Mouse (Mus musculus) liver, embryonic 15.5 days (tissue): ENCODE data around the gene Ggnbp2. TPM values are rescaled to one million over a fixed set of nuclear protein-coding genes. Genes with fewer than 3 reads are reported as not detected.
"Not testable (repeated sequence)": the region's sequence is repeated elsewhere in the genome, so short reads cannot be mapped to it uniquely, and the experiment has no call there.

Experiments used
- ATAC-seq: fragments of 200-750 bp; cut with Nextera tagmentation; 2 replicates; pipeline ENCODE4 v1.8.0; 2017; ENCODE audit warnings: moderate number of reproducible peaks, mild to moderate bottlenecking, moderate library complexity; ENCODE audit not compliant: insufficient read depth
- H3K27ac ChIP-seq: fragments of 300-500 bp; sonication (generic); replicated peaks from 2 replicates; pipeline ENCODE4 v1.5.1; 2015; ENCODE audit warnings: mild to moderate bottlenecking, inconsistent platforms
- H3K27me3 ChIP-seq: fragments of 300-500 bp; sonication (generic); 2 replicates; pipeline ENCODE4 v1.6.1; 2015; ENCODE audit warnings: mild to moderate bottlenecking, inconsistent platforms
- H3K36me3 ChIP-seq: fragments of 300-500 bp; sonication (generic); replicated peaks from 2 replicates; pipeline ENCODE4 v1.6.1; 2015; ENCODE audit warnings: moderate library complexity, mild to moderate bottlenecking, inconsistent platforms
- H3K4me1 ChIP-seq: fragments of 300-500 bp; sonication (generic); replicated peaks from 2 replicates; pipeline ENCODE4 v1.6.1; 2015; ENCODE audit warnings: inconsistent platforms
- H3K4me2 ChIP-seq: fragments of 300-500 bp; sonication (generic); 2 replicates; pipeline ENCODE4 v1.6.1; 2015; ENCODE audit warnings: moderate library complexity, mild to moderate bottlenecking, inconsistent platforms
- H3K4me3 ChIP-seq: fragments of 300-500 bp; sonication (generic); replicated peaks from 2 replicates; pipeline ENCODE4 v1.5.1; 2015; ENCODE audit warnings: mild to moderate bottlenecking, inconsistent platforms
- H3K9ac ChIP-seq: fragments of 300-500 bp; sonication (generic); 2 replicates; pipeline ENCODE4 v1.6.1; 2015; ENCODE audit warnings: moderate library complexity, mild to moderate bottlenecking, inconsistent platforms
- H3K9me3 ChIP-seq: fragments of 300-500 bp; sonication (generic); replicated peaks from 2 replicates; pipeline ENCODE4 v1.6.1; 2016; ENCODE audit warnings: inconsistent platforms
- WGBS: fragments of 180-500 bp; shearing (Covaris S2); methylation state at CpG from one replicate; pipeline ENCODE4 v1.1.7; 2015; ENCODE audit warnings: mixed read lengths; ENCODE audit not compliant: insufficient replicate concordance; 5-methylcytosine and 5-hydroxymethylcytosine counted together
- polyA plus RNA-seq: library from polyadenylated mRNA; unstranded; fragments of >200 nt; fragmentation: Nextera tagmentation; extraction: Ambion mirVana; gene quantifications from 2 replicates; pipeline ENCODE4 v1.2.1, GENCODE M21; 2015

Ggnbp2 gene
- polyA plus RNA-seq, 1 experiment from 2014 or later: 55.4 TPM

DNA sequence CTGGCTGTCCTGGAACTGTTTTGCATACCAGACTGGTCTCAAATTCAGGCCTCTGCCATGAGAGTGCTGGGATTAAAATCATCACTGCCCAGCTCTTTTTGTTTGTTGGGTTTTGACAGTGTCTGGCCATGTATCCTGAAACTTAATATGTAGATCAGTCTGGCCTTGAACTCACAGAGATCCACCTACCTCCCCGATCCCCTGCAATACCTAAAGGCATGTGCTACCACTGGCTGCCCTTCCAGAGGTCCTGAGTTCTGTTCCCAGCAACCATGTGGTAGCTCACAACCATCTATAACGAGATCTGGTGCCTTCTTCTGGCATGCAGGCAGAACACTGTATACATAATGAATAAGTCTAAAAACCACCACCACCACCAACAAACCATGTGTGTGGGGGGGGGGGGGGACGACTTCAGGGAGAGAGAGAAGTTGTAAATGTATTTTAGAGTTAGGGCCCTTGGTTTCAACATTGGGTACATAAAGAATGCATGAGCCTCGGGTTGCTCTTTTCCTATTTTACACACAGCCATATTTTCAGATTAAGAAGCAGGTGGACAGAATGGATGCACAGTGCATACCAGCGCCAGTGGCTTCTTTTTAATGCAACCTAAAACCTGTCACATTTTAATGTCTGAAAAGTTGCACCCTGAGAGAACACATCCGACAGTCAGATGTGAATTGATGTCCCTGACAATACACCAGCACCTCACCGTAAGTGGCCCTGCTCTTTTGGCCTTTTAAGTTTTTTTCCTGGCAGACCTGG, 8.6 kb upstream of the Ggnbp2 start:
- no peak for ATAC-seq
- H3K4me2 ChIP-seq: peak overlapping the region; percentile 100
- H3K27ac ChIP-seq: peak overlapping the region; percentile 89
- peaks cover 18% of the 10 kb centered on the region; the same call in 1 of the 2 replicates for H3K36me3 ChIP-seq
- peak overlapping the region; percentile 90 for H3K9ac ChIP-seq
- peaks cover 41% of the 10 kb centered on the region for H3K4me1 ChIP-seq
- peak overlapping the region; percentile 86 for H3K4me3 ChIP-seq
- no peaks in the 10 kb centered on the region for H3K9me3 ChIP-seq
- H3K27me3 ChIP-seq: no peaks in the 10 kb centered on the region
- WGBS: 10% methylated on average over 7 of the region's 7 CpGs

DNA sequence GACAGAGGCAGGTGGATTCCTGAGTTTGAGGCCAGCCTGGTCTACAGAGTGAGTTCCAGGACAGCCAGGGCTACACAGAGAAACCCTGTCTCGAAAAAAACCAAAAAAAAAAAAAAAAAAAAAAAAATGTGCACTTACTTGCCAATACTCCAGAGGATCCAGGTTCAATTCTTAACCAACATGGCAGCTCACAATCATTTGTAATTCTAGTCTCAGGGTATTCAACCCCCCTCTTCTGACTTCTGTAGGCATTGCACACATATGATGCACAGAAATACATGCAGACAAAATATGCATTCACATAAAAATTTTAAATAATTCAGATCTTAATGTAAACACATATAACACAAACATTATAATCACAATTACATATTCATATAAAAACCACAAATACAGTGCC, 5.4 kb upstream of the Ggnbp2 start:
- H3K27me3 ChIP-seq, H3K4me2 ChIP-seq, ATAC-seq, H3K36me3 ChIP-seq, H3K9ac ChIP-seq, H3K9me3 ChIP-seq, H3K27ac ChIP-seq, H3K4me3 ChIP-seq: not testable (repeated sequence)
- WGBS: 75% methylated on average over 1 of the region's 1 CpGs
- peaks cover 54% of the 10 kb centered on the region for H3K4me1 ChIP-seq

DNA sequence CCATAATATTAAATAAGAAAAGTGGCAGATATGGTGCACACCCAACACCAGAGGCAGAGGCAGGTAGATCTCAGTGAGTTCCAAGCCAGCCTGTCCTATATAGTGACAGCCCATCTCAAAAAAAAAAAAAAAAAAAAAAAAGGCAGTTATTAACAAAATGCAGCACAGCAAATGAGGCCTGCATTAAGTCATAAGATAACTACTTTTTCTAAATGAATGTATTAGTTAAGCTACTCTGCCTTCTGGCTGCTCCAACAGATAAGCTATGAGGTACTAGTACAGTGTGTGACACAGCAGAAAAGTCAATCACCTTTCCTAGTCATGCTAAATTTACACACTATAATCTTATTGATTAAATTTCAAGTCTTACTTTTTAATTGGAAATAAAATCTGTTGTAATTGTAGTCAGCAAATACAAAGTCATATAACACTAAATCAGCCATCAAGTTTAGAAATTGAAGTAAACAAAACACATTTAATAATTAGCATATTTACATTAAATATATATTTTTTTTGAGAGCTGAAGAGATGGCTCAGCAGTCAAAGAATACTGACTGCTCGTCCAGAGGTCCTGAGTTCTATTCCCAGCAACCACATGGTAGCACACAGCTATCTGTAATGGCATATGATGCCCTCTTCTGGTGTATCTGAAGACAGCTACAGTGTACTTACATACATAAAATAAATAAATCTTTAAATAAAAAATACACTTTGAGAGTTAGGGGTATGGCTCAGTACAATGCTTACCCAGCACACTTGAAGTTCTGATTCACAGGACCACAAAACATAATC, 2.6 kb upstream of the Ggnbp2 start:
- no peaks in the 10 kb centered on the region for H3K27me3 ChIP-seq
- peak overlapping the region; percentile 37 for H3K4me3 ChIP-seq
- H3K9ac ChIP-seq: peak overlapping the region; percentile 56
- peaks cover 31% of the 10 kb centered on the region for H3K4me1 ChIP-seq
- peak; percentile 44 for ATAC-seq
- no peaks in the 10 kb centered on the region for H3K9me3 ChIP-seq
- H3K4me2 ChIP-seq: peak overlapping the region; percentile 62
- peaks cover 9% of the 10 kb centered on the region; the same call in 1 of the 2 replicates for H3K36me3 ChIP-seq
- peak overlapping the region; percentile 95 for H3K27ac ChIP-seq
- 23% methylated on average over 1 of the region's 1 CpGs for WGBS

DNA sequence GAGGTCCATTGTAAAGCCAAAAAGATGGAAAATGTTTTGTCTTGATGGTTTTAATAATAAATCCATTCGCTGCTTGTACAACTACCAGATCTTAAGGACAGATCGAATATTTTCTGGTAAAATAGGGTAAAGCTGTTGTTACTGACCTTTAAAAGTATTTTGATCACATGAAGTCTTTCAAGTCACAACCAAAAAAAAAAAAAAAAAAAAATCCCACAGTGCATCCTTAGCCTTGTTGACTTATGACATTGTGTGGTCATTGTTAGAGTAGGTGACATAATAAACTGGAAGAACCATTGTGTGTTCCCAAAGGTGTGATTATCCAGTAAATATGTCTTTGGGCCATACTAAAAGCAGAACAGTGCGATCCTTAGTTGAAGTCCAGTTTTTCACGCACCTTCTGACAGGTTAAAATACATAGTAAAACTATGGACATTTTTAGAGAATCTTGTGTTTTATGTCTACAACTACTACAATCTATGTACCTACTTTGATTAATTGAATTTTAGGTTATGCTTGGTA, 992 bp upstream of the Ggnbp2 start:
- peak overlapping the region; percentile 78 for H3K4me2 ChIP-seq
- peaks cover 37% of the 10 kb centered on the region for H3K4me1 ChIP-seq
- peak overlapping the region; percentile 92 for H3K4me3 ChIP-seq
- H3K27ac ChIP-seq: peak overlapping the region; percentile 100
- ATAC-seq: no peak
- no peaks in the 10 kb centered on the region for H3K27me3 ChIP-seq
- peaks cover 6% of the 10 kb centered on the region; the same call in 1 of the 2 replicates for H3K36me3 ChIP-seq
- 42% methylated on average over 4 of the region's 4 CpGs for WGBS
- H3K9me3 ChIP-seq: no peaks in the 10 kb centered on the region
- peak overlapping the region; percentile 99 for H3K9ac ChIP-seq

DNA sequence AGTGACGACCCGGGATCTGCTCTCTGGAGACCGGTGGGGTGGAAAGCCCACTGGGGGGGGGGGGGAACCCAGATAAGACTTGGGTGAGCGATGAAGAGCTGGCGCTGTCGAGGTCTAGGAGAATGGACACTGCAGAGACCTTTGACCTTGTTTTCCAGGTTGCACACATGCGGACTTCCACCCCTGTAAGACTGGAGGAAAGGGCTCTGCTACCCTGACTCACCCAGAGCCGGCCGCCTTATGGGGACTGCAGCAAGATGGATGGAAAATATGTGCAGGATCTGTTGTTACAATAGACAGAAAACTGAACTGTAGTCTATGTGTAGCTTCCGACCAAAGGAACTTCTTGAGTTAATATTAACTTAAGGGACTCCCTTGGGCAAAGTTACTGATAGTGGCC, 429 bp upstream of the Ggnbp2 start:
- WGBS: under 1% methylated on average over 10 of the region's 10 CpGs
- peaks cover 6% of the 10 kb centered on the region for H3K36me3 ChIP-seq
- H3K9me3 ChIP-seq: no peaks in the 10 kb centered on the region
- peak; percentile 30 for ATAC-seq
- H3K4me1 ChIP-seq: peaks cover 38% of the 10 kb centered on the region
- peak overlapping the region; percentile 99 for H3K9ac ChIP-seq
- peak overlapping the region; percentile 92 for H3K4me3 ChIP-seq
- peak overlapping the region; percentile 78 for H3K4me2 ChIP-seq
- H3K27me3 ChIP-seq: no peaks in the 10 kb centered on the region
- H3K27ac ChIP-seq: peak overlapping the region; percentile 100

DNA sequence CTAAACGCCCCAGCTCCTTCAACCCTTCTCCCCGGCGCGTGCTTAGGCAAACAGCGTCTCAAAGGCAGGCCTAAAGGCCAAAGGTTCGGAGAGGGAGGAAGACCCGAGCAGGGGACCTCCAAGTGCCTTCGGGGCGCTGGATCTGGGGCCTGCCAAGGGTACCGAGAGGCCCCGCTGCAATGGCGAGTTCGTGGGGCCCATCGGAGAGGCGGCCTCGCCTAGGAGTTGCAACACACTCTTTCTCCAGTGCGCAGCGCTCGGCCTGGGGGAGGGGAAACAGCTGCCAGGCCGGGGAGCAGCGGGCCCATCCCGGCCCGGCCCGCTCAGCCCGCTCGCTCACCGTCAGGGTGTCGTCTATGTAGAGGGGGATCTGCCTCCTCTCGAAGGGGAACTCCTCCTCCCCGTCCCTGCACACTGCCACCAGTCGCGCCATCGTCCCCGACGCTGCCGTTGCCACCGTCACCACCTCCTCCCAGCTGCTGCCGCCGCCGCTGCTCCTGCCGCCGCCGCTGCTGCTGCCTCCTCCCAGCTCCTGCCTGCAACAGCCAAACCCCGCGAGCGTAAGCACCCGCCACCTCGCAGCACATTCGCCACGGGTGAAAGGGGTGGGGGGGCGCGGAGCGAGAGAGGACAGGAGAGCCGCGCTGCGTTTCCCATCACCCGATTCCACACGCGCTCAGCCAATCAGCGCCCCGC, 932 bp downstream of the Ggnbp2 start:
- Histone ChIP-seq H3K27me3 (no peaks in the 10 kb centered on the region), H3K4me2 (peak overlapping the region; percentile 78), H3K9me3 (no peaks in the 10 kb centered on the region), H3K27ac (peak overlapping the region; percentile 100), H3K36me3 (peaks cover 18% of the 10 kb centered on the region), H3K4me1 (peaks cover 49% of the 10 kb centered on the region), H3K4me3 (peak overlapping the region; percentile 92), H3K9ac (peak overlapping the region; percentile 99)
- WGBS: under 1% methylated on average over 60 of the region's 61 CpGs
- peak; percentile 55 for ATAC-seq

DNA sequence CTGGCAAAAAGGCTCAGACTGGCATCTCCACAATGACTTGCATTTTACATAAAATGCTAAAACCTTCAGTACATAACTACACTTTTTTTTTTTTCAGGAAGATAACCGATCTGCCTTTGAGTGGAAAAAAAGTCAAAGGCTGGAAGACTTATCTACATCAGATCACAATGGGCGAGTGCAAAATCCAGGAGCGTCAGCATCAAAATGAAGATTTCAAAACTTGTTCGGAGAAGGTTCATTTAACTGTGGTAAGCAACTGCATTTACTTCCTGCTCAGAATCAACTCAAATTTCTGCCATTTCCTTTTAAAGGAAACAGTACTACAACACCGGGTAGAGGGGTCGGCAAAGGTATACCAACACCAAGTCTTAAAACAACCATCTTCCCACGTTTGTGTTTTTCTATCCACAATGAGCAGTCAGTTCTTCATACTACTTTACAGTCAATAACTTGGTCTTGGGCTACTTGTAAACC, 1.8 kb downstream of the Ggnbp2 start:
- Histone ChIP-seq H3K9me3 (no peaks in the 10 kb centered on the region), H3K36me3 (peaks cover 26% of the 10 kb centered on the region), H3K27ac (peak overlapping the region; percentile 100), H3K4me3 (peak overlapping the region; percentile 92), H3K4me1 (peaks cover 46% of the 10 kb centered on the region), H3K27me3 (no peaks in the 10 kb centered on the region), H3K9ac (peak overlapping the region; percentile 99), H3K4me2 (peak overlapping the region; percentile 78)
- 0% methylated on average over 7 of the region's 7 CpGs for WGBS
- ATAC-seq: no peak

DNA sequence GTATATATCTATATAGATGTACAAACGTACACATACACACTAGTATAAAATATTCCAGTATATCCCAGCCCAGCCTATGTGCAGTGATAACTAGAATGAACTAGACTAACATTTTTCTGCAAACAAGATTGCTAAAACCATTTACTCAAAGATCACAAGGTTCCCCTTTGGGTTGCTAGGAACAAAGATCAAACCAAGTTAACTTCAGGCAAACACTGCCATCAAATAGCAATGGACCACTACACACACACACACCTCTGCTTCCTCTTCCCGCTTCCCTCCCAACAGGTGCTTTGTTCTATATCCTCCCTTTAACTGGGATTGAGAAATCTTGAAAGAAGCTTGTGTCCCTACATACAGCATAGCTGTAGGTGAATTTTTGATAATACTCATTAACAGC, 3.0 kb downstream of the Ggnbp2 start:
- no peak for ATAC-seq
- Histone ChIP-seq H3K4me1 (peaks cover 42% of the 10 kb centered on the region), H3K4me3 (peak overlapping the region; percentile 53), H3K4me2 (peak overlapping the region; percentile 66), H3K36me3 (peaks cover 33% of the 10 kb centered on the region), H3K27me3 (no peaks in the 10 kb centered on the region), H3K9me3 (no peaks in the 10 kb centered on the region), H3K9ac (peak overlapping the region; percentile 54), H3K27ac (peak overlapping the region; percentile 54)
- 71% methylated on average over 2 of the region's 2 CpGs for WGBS

DNA sequence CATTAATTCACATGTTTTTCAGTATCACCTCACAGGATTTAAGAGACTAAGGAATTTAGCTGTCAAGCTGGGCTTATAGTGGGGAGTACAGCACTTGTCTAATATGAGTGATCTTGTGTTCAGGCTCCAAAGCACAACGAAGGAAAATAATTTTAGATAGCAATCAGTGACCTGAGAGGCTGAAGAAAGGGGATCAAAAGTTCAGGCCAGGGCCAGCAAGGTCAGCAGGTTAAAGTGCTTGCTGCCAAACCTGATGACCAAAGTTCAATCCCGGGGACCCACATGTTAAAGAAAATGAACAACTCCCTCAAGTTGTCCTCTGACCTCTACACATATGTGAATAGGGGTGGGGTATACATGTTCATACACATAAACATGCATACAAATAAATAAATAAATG, 5.3 kb downstream of the Ggnbp2 start:
- H3K36me3 ChIP-seq: peaks cover 55% of the 10 kb centered on the region
- 0 out of 2 replicates have a peak overlapping the region, but pooled peaks have one; percentile 51 for H3K27ac ChIP-seq
- H3K4me3 ChIP-seq: 0 out of 2 replicates have a peak overlapping the region, but pooled peaks have one; percentile 10
- no peaks in the 10 kb centered on the region for H3K9me3 ChIP-seq
- peak overlapping the region; percentile 49 for H3K4me2 ChIP-seq
- no peak for ATAC-seq
- peaks cover 40% of the 10 kb centered on the region for H3K4me1 ChIP-seq
- WGBS: 62% methylated on average over 2 of the region's 2 CpGs
- no peaks in the 10 kb centered on the region for H3K27me3 ChIP-seq
- H3K9ac ChIP-seq: 0 out of 2 replicates have a peak overlapping the region, but pooled peaks have one; percentile 25

DNA sequence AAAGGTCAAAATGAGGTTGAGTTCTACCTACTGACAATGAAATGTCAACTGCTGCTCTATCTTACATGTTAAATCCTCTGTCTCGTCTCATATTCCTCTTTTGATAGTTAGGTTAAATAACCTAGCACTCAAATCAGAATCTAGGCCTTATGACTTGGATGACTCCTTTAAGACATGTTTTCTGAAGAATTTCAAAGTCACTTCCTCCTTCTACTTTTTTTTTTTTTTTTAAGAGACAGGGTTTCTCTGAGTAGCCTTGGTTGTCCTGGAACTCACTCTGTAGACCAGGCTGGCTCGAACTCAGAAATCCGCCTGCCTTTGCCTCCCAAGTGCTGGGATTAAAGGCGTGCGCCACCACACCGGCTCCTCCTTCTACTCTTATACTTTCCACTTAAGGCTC, 15.3 kb downstream of the Ggnbp2 start:
- H3K4me2 ChIP-seq: no peak overlapping the region
- peaks cover 91% of the 10 kb centered on the region for H3K36me3 ChIP-seq
- WGBS: 92% methylated on average over 6 of the region's 6 CpGs
- no peak overlapping the region for H3K4me3 ChIP-seq
- no peaks in the 10 kb centered on the region for H3K27me3 ChIP-seq
- H3K9me3 ChIP-seq: no peaks in the 10 kb centered on the region
- H3K27ac ChIP-seq: no peak overlapping the region
- H3K9ac ChIP-seq: no peak overlapping the region
- no peaks in the 10 kb centered on the region for H3K4me1 ChIP-seq
- no peak for ATAC-seq
